Mouse (Mus musculus) heart, postnatal 0 days (tissue): ENCODE data around the gene Tph2. TPM values are rescaled to one million over a fixed set of nuclear protein-coding genes. Genes with fewer than 3 reads are reported as not detected.

Experiments
- ATAC-seq: fragments of 200-750 bp; cut with Nextera tagmentation; 2 replicates; pipeline ENCODE4 v1.8.0; 2017; ENCODE audit warnings: low read depth, moderate number of reproducible peaks, moderate library complexity; ENCODE audit not compliant: insufficient read depth
- DNase-seq: peaks from one replicate; pipeline ENCODE4 v3.0.0-alpha.2; 2016; ENCODE audit warnings: low spot score
- H3K27ac ChIP-seq: fragments of 300-500 bp; sonication (generic); 2 replicates; pipeline ENCODE4 v1.5.1; 2014; ENCODE audit warnings: low read depth, mild to moderate bottlenecking
- H3K27me3 ChIP-seq: fragments of 300-500 bp; sonication (generic); 2 replicates; pipeline ENCODE4 v1.6.1; 2014; ENCODE audit warnings: low read length, mixed read lengths; ENCODE audit not compliant: control insufficient read depth, insufficient read depth
- H3K36me3 ChIP-seq: fragments of 300-500 bp; sonication (generic); replicated peaks from 2 replicates; pipeline ENCODE4 v1.6.1; 2014; ENCODE audit warnings: low read length, mixed read lengths; ENCODE audit not compliant: control insufficient read depth, insufficient read depth
- H3K4me1 ChIP-seq: fragments of 300-500 bp; sonication (generic); 2 replicates; pipeline ENCODE4 v1.6.1; 2014; ENCODE audit warnings: antibody characterized with exemption; ENCODE audit not compliant: control insufficient read depth, insufficient read depth
- H3K4me2 ChIP-seq: fragments of 300-500 bp; sonication (generic); 2 replicates; pipeline ENCODE4 v1.6.1; 2014; ENCODE audit warnings: low read depth, mild to moderate bottlenecking, low read length, moderate library complexity
- H3K4me3 ChIP-seq: fragments of 300-500 bp; sonication (generic); 2 replicates; pipeline ENCODE4 v1.5.1; 2014; ENCODE audit warnings: low read depth, low read length
- H3K9ac ChIP-seq: fragments of 300-500 bp; sonication (generic); replicated peaks from 2 replicates; pipeline ENCODE4 v1.6.1; 2014; ENCODE audit warnings: low read depth, low read length, mixed read lengths
- H3K9me3 ChIP-seq: fragments of 300-500 bp; sonication (generic); replicated peaks from 2 replicates; pipeline ENCODE4 v1.6.1; 2016; ENCODE audit warnings: low read length; ENCODE audit not compliant: control insufficient read depth
- CTCF ChIP-seq: IDR thresholded peaks from 2 replicates; pipeline ENCODE4 v1.5.1; 2016; ENCODE audit warnings: antibody characterized with exemption, control low read depth, low read depth
- EP300 ChIP-seq: IDR thresholded peaks from 2 replicates; pipeline ENCODE4 v1.6.1; 2016; ENCODE audit warnings: antibody characterized with exemption, low read depth
- WGBS: fragments of 180-500 bp; shearing (Covaris S2); extraction: QIAGEN DNeasy Blood & Tissue Kit; methylation state at CpG from one replicate; pipeline ENCODE4 v1.1.7; 2014; 5-methylcytosine and 5-hydroxymethylcytosine counted together
- polyA plus RNA-seq: library from polyadenylated mRNA; unstranded; fragments of >200 nt; fragmentation: Nextera tagmentation; extraction: Ambion mirVana; gene quantifications from 2 replicates; pipeline ENCODE4 v1.2.1, GENCODE M21; 2015
- total RNA-seq: library from RNA; depleted of rRNA; stranded (reverse); fragments of >200 nt; gene quantifications from 2 replicates; pipeline ENCODE4 v1.2.3, GENCODE M21; 2014; ENCODE audit warnings: low replicate concordance; rRNA removed

Tph2 gene
- total RNA-seq (not detected in 2 replicates), polyA plus RNA-seq (0.05 TPM in 2 replicates)

GRCm38 (mm10) chr10:115184697-115185096, at the start of gene Tph2:
Tph2 (minus strand) TSS chr10:115185022.
- H3K27me3 ChIP-seq = no peaks in the 10 kb centered on the region
- H3K4me2 ChIP-seq = no peak within 1 kb of the TSS
- H3K4me3 ChIP-seq = no peak within 1 kb of the TSS
- H3K9ac ChIP-seq = no peak within 1 kb of the TSS
- ATAC-seq (peak; percentile 72), DNase-seq (peak; percentile 48)
- 4% methylated on average over 9 of the region's 9 CpGs for WGBS
- no peaks in the 10 kb centered on the region for H3K4me1 ChIP-seq
- H3K9me3 ChIP-seq = no peaks in the 10 kb centered on the region
- no peaks in the 10 kb centered on the region for H3K36me3 ChIP-seq
- TF ChIP-seq EP300 (no peak), CTCF (peak; percentile 82)
- H3K27ac ChIP-seq = no peak within 1 kb of the TSS

GRCm38 (mm10) chr10:115233798-115234197, 49.0 kb upstream of the Tph2 start:
- no peak for DNase-seq
- 80% methylated on average over 3 of the region's 3 CpGs for WGBS
- Histone ChIP-seq H3K4me2 (no peak overlapping the region), H3K36me3 (peaks cover 52% of the 10 kb centered on the region), H3K4me1 (no peaks in the 10 kb centered on the region), H3K9me3 (no peaks in the 10 kb centered on the region), H3K4me3 (no peak overlapping the region), H3K9ac (no peak overlapping the region), H3K27me3 (no peaks in the 10 kb centered on the region), H3K27ac (no peak overlapping the region)
- no peak for ATAC-seq
- TF ChIP-seq EP300 (no peak), CTCF (no peak)

- H3K36me3 ChIP-seq = peaks cover 42% of the 10 kb centered on the region
- TF ChIP-seq EP300 = no peak
- TF ChIP-seq CTCF = no peak
- no peaks in the 10 kb centered on the region for H3K4me1 ChIP-seq
- no peak for ATAC-seq
- H3K27me3 ChIP-seq = no peaks in the 10 kb centered on the region
- no peaks in the 10 kb centered on the region for H3K9me3 ChIP-seq
- no peak overlapping the region for H3K9ac ChIP-seq
- DNase-seq = no peak
- H3K4me3 ChIP-seq = no peak overlapping the region
- 85% methylated on average over 3 of the region's 3 CpGs for WGBS
- no peak overlapping the region for H3K27ac ChIP-seq
- no peak overlapping the region for H3K4me2 ChIP-seq
Measured at GRCm38 (mm10) chr10:115232513-115232912, 47.7 kb upstream of the Tph2 start.

GRCm38 (mm10) chr10:115229023-115229422, 44.2 kb upstream of the Tph2 start:
- DNase-seq (no peak), ATAC-seq (no peak)
- H3K27ac ChIP-seq = no peak overlapping the region
- no peak overlapping the region for H3K9ac ChIP-seq
- H3K4me3 ChIP-seq = no peak overlapping the region
- no peaks in the 10 kb centered on the region for H3K27me3 ChIP-seq
- TF ChIP-seq CTCF (no peak), EP300 (no peak)
- no peaks in the 10 kb centered on the region for H3K9me3 ChIP-seq
- no peak overlapping the region for H3K4me2 ChIP-seq
- H3K4me1 ChIP-seq = peaks cover under 1% of the 10 kb centered on the region; the same call in 1 of the 2 replicates
- WGBS = 74% methylated on average over 9 of the region's 9 CpGs
- H3K36me3 ChIP-seq = peaks cover 28% of the 10 kb centered on the region

GRCm38 (mm10) chr10:115226586-115226985, 41.8 kb upstream of the Tph2 start:
- peaks cover 17% of the 10 kb centered on the region for H3K36me3 ChIP-seq
- no peaks in the 10 kb centered on the region for H3K9me3 ChIP-seq
- no peak overlapping the region for H3K4me3 ChIP-seq
- TF ChIP-seq EP300 (no peak), CTCF (no peak)
- ATAC-seq (no peak), DNase-seq (no peak)
- no peaks in the 10 kb centered on the region for H3K27me3 ChIP-seq
- no peak overlapping the region for H3K4me2 ChIP-seq
- 87% methylated on average over 7 of the region's 7 CpGs for WGBS
- no peak overlapping the region for H3K27ac ChIP-seq
- H3K4me1 ChIP-seq = peaks cover 8% of the 10 kb centered on the region; the same call in 1 of the 2 replicates
- H3K9ac ChIP-seq = no peak overlapping the region

GRCm38 (mm10) chr10:115223845-115224244, 39.0 kb upstream of the Tph2 start:
- Histone ChIP-seq H3K9me3 (no peaks in the 10 kb centered on the region), H3K4me1 (peaks cover 8% of the 10 kb centered on the region; the same call in 1 of the 2 replicates), H3K27ac (no peak overlapping the region), H3K9ac (no peak overlapping the region), H3K36me3 (peaks cover 21% of the 10 kb centered on the region), H3K4me3 (no peak overlapping the region), H3K4me2 (no peak overlapping the region), H3K27me3 (no peaks in the 10 kb centered on the region)
- WGBS = 71% methylated on average over 3 of the region's 3 CpGs
- ATAC-seq (no peak), DNase-seq (no peak)
- no peak for TF ChIP-seq CTCF
- no peak for TF ChIP-seq EP300
